Mouse (Mus musculus) G1E-ER4 (cell line): ENCODE results near the gene Aco1. TPM values are rescaled to one million over a fixed set of nuclear protein-coding genes. Genes with fewer than 3 reads are reported as not detected.

Experiments used
- GATA1 ChIP-seq: IDR thresholded peaks from one replicate; pipeline ENCODE4 v1.8.0; 2012; ENCODE audit warnings: low read length, inconsistent platforms
- polyA plus RNA-seq: library from polyadenylated mRNA; stranded (reverse); fragments of >175 nt; gene quantifications from 2 replicates; pipeline ENCODE4 v1.2.3, GENCODE M21; 2012

Gene Aco1
- polyA plus RNA-seq, 1 experiment, result 25.3 TPM

GRCm38 (mm10) chr4:40154751-40155150, 11.9 kb downstream of the Aco1 start:
- no peak for TF ChIP-seq GATA1

- no peak for TF ChIP-seq GATA1
Observed at GRCm38 (mm10) chr4:40155467-40155999, 12.7 kb downstream of the Aco1 start.

- TF ChIP-seq GATA1, result no peak
Observed at GRCm38 (mm10) chr4:40156153-40156552, 13.3 kb downstream of the Aco1 start.

- peak; percentile 38 for TF ChIP-seq GATA1
Observed at GRCm38 (mm10) chr4:40156582-40157499, 14.0 kb downstream of the Aco1 start.

- no peak for TF ChIP-seq GATA1
Observed at GRCm38 (mm10) chr4:40157500-40158223, 14.8 kb downstream of the Aco1 start.

GRCm38 (mm10) chr4:40158224-40158540, 15.3 kb downstream of the Aco1 start:
- no peak for TF ChIP-seq GATA1

GRCm38 (mm10) chr4:40160591-40161434, 17.9 kb downstream of the Aco1 start:
- no peak for TF ChIP-seq GATA1

- TF ChIP-seq GATA1, result no peak
Observed at GRCm38 (mm10) chr4:40163646-40164045, 20.8 kb downstream of the Aco1 start.

- TF ChIP-seq GATA1, result no peak
Observed at GRCm38 (mm10) chr4:40171477-40171876, 28.6 kb downstream of the Aco1 start.

- no peak for TF ChIP-seq GATA1
Observed at GRCm38 (mm10) chr4:40172336-40172735, 29.5 kb downstream of the Aco1 start.

- no peak for TF ChIP-seq GATA1
Observed at GRCm38 (mm10) chr4:40174321-40174720, 31.4 kb downstream of the Aco1 start.

- peak; percentile 41 for TF ChIP-seq GATA1
Observed at GRCm38 (mm10) chr4:40178584-40178983, 35.7 kb downstream of the Aco1 start.

GRCm38 (mm10) chr4:40180046-40180445, 37.2 kb downstream of the Aco1 start:
- no peak for TF ChIP-seq GATA1

- TF ChIP-seq GATA1, result no peak
Observed at GRCm38 (mm10) chr4:40181681-40182080, 38.8 kb downstream of the Aco1 start.

- TF ChIP-seq GATA1, result no peak
Observed at GRCm38 (mm10) chr4:40182651-40183320, 39.9 kb downstream of the Aco1 start.
